8 mouse cellular contexts compared by ENCODE assay signal in genomic region chr11:96735908-96736307, GRCm38 (mm10). TPM values are rescaled to one million over a fixed set of nuclear protein-coding genes. Genes with fewer than 3 reads are reported as not detected.
DNase-seq lines count a peak whose midpoint lies in the region; ATAC-seq lines count a peak whose summit lies in the region.

No protein-coding gene starts in this region.

- H3K4me1 ChIP-seq in limb, embryonic 13.5 days: 0 out of 2 replicates have a peak, but pooled peaks cover 7% of the 10 kb centered on the region
- peaks cover 51% of the 10 kb centered on the region for H3K4me1 ChIP-seq in midbrain, embryonic 13.5 days (replicated peaks)
- no peaks in the 10 kb centered on the region for H3K4me1 ChIP-seq in stomach, embryonic 16.5 days (ENCODE audit: control insufficient read depth, insufficient read depth, low read length)

- H3K4me2 ChIP-seq in limb, embryonic 13.5 days (replicated peaks): peak overlapping the region; percentile 58
- peak overlapping the region; percentile 51 for H3K4me2 ChIP-seq in midbrain, embryonic 13.5 days (replicated peaks)
- H3K4me2 ChIP-seq in stomach, embryonic 16.5 days (ENCODE audit: low read depth, low read length): peak overlapping the region; percentile 47

- no peaks in the 10 kb centered on the region for H3K36me3 ChIP-seq in limb, embryonic 13.5 days
- H3K36me3 ChIP-seq in midbrain, embryonic 13.5 days: no peaks in the 10 kb centered on the region
- H3K36me3 ChIP-seq in stomach, embryonic 16.5 days (ENCODE audit: control insufficient read depth, insufficient read depth, low read length): no peaks in the 10 kb centered on the region

- H3K27ac ChIP-seq in limb, embryonic 13.5 days: no peak overlapping the region
- peak overlapping the region; percentile 26; the same call in 1 of the 2 replicates for H3K27ac ChIP-seq in midbrain, embryonic 13.5 days
- H3K27ac ChIP-seq in stomach, embryonic 16.5 days (ENCODE audit: low read length): no peak overlapping the region

- ATAC-seq in limb, embryonic 13.5 days (ENCODE audit: low FRiP score, low read depth): peak; percentile 51; the same call in 1 of the 2 replicates
- ATAC-seq in midbrain, embryonic 13.5 days: peak; percentile 85
- ATAC-seq in stomach, embryonic 16.5 days (ENCODE audit: insufficient read depth, low FRiP score): no peak
- ATAC-seq in activated CD4-positive, CD25-positive, alpha-beta regulatory T cell, adult 4 months: no peak

- no peaks in the 10 kb centered on the region for H3K9me3 ChIP-seq in limb, embryonic 13.5 days
- H3K9me3 ChIP-seq in midbrain, embryonic 13.5 days: no peaks in the 10 kb centered on the region
- H3K9me3 ChIP-seq in stomach, embryonic 16.5 days (replicated peaks; ENCODE audit: control insufficient read depth, low read length): no peaks in the 10 kb centered on the region

- H3K4me3 ChIP-seq in limb, embryonic 13.5 days: peak overlapping the region; percentile 24
- H3K4me3 ChIP-seq in midbrain, embryonic 13.5 days (replicated peaks): peak overlapping the region; percentile 22
- H3K4me3 ChIP-seq in stomach, embryonic 16.5 days (replicated peaks; ENCODE audit: low read length): peak overlapping the region; percentile 15

- H3K9ac ChIP-seq in limb, embryonic 13.5 days: peak overlapping the region; percentile 46; the same call in 1 of the 2 replicates
- peak overlapping the region; percentile 55 for H3K9ac ChIP-seq in midbrain, embryonic 13.5 days (replicated peaks)
- peak overlapping the region; percentile 22; the same call in 1 of the 2 replicates for H3K9ac ChIP-seq in stomach, embryonic 16.5 days (ENCODE audit: low read length)

- peak; percentile 75 for DNase-seq in adrenal gland, postnatal 10 days
- peak; percentile 40 to 63 for DNase-seq in cerebellum, postnatal 4 days (ENCODE audit: low spot score in 2 of 2)
- peak; percentile 23 for DNase-seq in heart, adult 8-10 months (ENCODE audit: low spot score)
- DNase-seq in kidney, adult 18-20 months: peak; percentile 62

- H3K27me3 ChIP-seq in limb, embryonic 13.5 days: peaks cover 46% of the 10 kb centered on the region
- peaks cover 17% of the 10 kb centered on the region for H3K27me3 ChIP-seq in midbrain, embryonic 13.5 days
- 0 out of 2 replicates have a peak, but pooled peaks cover 6% of the 10 kb centered on the region for H3K27me3 ChIP-seq in stomach, embryonic 16.5 days (ENCODE audit: control insufficient read depth, insufficient read depth, low read length)

- under 1% methylated on average over 19 of the region's 19 CpGs for WGBS in limb, embryonic 13.5 days
- under 1% methylated on average over 19 of the region's 19 CpGs for WGBS in midbrain, embryonic 13.5 days
- WGBS in stomach, embryonic 16.5 days: 3% methylated on average over 19 of the region's 19 CpGs

RNA-seq across cellular contexts. Expression of gene Snx11, which starts 41.5 kb away (rescaled TPM):
- total RNA-seq in adrenal gland, postnatal 10 days (2021): 10 to 100 TPM; 19.2 to 22.9 TPM
- total RNA-seq in heart, adult 8-10 months (2022): 10 to 100 TPM; 11.6 to 14.5 (median 12.9) TPM
- polyA plus RNA-seq in limb, embryonic 13.5 days (2015; fragmentation: Nextera tagmentation; extraction: Ambion mirVana): 22.2 and 22.3 TPM in 2 replicates
- polyA plus RNA-seq in midbrain, embryonic 13.5 days (2015; fragmentation: Nextera tagmentation; extraction: Ambion mirVana): 45.6 and 47.4 TPM in 2 replicates
- polyA plus RNA-seq in stomach, embryonic 16.5 days (2015; fragmentation: Nextera tagmentation; extraction: Ambion mirVana): 14.6 and 14.9 TPM in 2 replicates
- 10 to 100 TPM; 15.4 to 21.8 TPM for polyA plus RNA-seq in activated CD4-positive, CD25-positive, alpha-beta regulatory T cell, adult 4 months (2017; shearing (Covaris generic))

RNA-seq across cellular contexts. Expression of gene Cbx1, which starts 53.0 kb away (rescaled TPM):
- 10 to 100 TPM; 64.9 to 73.1 TPM for total RNA-seq in adrenal gland, postnatal 10 days (2021)
- total RNA-seq in heart, adult 8-10 months (2022): 10 to 100 TPM; 30.9 to 33.4 (median 32.4) TPM
- polyA plus RNA-seq in limb, embryonic 13.5 days (2015; fragmentation: Nextera tagmentation; extraction: Ambion mirVana): 158 and 163 TPM in 2 replicates
- polyA plus RNA-seq in midbrain, embryonic 13.5 days (2015; fragmentation: Nextera tagmentation; extraction: Ambion mirVana): 130 and 137 TPM in 2 replicates
- polyA plus RNA-seq in stomach, embryonic 16.5 days (2015; fragmentation: Nextera tagmentation; extraction: Ambion mirVana): 67.5 and 75.1 TPM in 2 replicates
- polyA plus RNA-seq in activated CD4-positive, CD25-positive, alpha-beta regulatory T cell, adult 4 months (2017; shearing (Covaris generic)): 10 to 100 TPM; 56.8 to 60.2 TPM

Comparison
In these comparisons a context has a peak if more than half of its experiments do, and no peak if none do; other contexts are left out.
1. DNase-seq: peak in every context shown above with its lines; median percentile 75 in adrenal gland, postnatal 10 days; 62 in kidney, adult 18-20 months; 52 in cerebellum, postnatal 4 days; 23 in heart, adult 8-10 months.
2. ATAC-seq: peak in limb, embryonic 13.5 days (single experiment) and midbrain, embryonic 13.5 days (single experiment); none in stomach, embryonic 16.5 days (single experiment) and activated CD4-positive, CD25-positive, alpha-beta regulatory T cell, adult 4 months (single experiment).
3. Peak in every context shown above with its lines, with median percentiles within 50 percentile points of each other: H3K4me2 ChIP-seq, H3K4me3 ChIP-seq and H3K9ac ChIP-seq.